Mouse (Mus musculus): ENCODE measurements around the gene Sema3b. TPM values are rescaled to one million over a fixed set of nuclear protein-coding genes. Genes with fewer than 3 reads are reported as not detected.
A peak's percentile ranks its signal among the peaks of the same experiment; 100 is the strongest.

Gene Sema3b
- polyA plus RNA-seq (2012; rRNA removed), result 33.5 and 55.4 TPM in 2 replicates

GRCm38 (mm10) chr9:107608741-107609432 lies at the start of gene Sema3b:
Sema3b (minus strand) TSS chr9:107609229.
- 34% methylated on average over 12 of the region's 12 CpGs for WGBS
- no peak within 1 kb of the TSS for H3K4me3 ChIP-seq (ENCODE audit: low read depth, low read length)
- peaks cover 39% of the 10 kb centered on the region for H3K4me1 ChIP-seq (ENCODE audit: control insufficient read depth, insufficient read depth, insufficient read length, low read length)

DNA sequence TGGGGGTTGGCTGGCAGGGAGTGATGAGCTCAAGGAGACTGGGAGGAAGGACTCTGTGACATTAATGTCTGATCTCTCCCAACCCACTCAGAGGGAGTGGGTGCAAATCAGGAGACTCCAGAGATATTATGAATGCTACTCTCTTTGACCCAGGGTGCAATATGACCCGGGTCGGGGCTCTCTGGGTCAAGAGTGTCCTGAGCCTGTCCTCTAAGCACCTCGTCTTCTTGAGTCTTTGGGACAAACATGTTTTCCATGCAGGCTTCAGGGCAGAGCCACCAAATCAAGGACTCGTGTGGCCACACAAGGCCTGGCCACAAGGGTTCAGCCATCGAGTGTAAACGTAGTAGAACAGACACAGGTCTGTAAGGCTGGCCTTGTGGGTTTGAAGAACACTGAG lies 49.1 kb upstream of the Sema3b start:
- TF ChIP-seq POLR2A (IDR thresholded peaks at IDR 0.05; ENCODE audit: low read depth, low read length) (no peak), CTCF (IDR thresholded peaks at IDR 0.05; ENCODE audit: extremely low read depth, insufficient read length, insufficient replicate concordance, low read depth, low read length) (no peak)
- Histone ChIP-seq H3K36me3 (ENCODE audit: control insufficient read depth, insufficient read depth, low read length) (no peaks in the 10 kb centered on the region), H3K4me1 (ENCODE audit: control insufficient read depth, insufficient read depth, insufficient read length, low read length) (peaks cover 15% of the 10 kb centered on the region), H3K27ac (ENCODE audit: insufficient read depth, low read depth, low read length) (no peak overlapping the region), H3K27me3 (ENCODE audit: control insufficient read depth, insufficient read depth, low read length) (no peaks in the 10 kb centered on the region), H3K4me3 (ENCODE audit: low read depth, low read length) (no peak overlapping the region)
- 91% methylated on average over 6 of the region's 6 CpGs for WGBS

More at GRCm38 (mm10) chr9:107608741-107609432, at the start of gene Sema3b:
- H3K36me3 ChIP-seq (ENCODE audit: control insufficient read depth, insufficient read depth, low read length), result no peaks in the 10 kb centered on the region
- H3K27me3 ChIP-seq (ENCODE audit: control insufficient read depth, insufficient read depth, low read length), result no peaks in the 10 kb centered on the region
- no peak within 1 kb of the TSS for H3K27ac ChIP-seq (ENCODE audit: insufficient read depth, low read depth, low read length)
- TF ChIP-seq POLR2A (IDR thresholded peaks at IDR 0.05; ENCODE audit: low read depth, low read length) (no peak; the same call in 1 of the 2 replicates), CTCF (IDR thresholded peaks at IDR 0.05; ENCODE audit: extremely low read depth, insufficient read length, insufficient replicate concordance, low read depth, low read length) (no peak)

DNA sequence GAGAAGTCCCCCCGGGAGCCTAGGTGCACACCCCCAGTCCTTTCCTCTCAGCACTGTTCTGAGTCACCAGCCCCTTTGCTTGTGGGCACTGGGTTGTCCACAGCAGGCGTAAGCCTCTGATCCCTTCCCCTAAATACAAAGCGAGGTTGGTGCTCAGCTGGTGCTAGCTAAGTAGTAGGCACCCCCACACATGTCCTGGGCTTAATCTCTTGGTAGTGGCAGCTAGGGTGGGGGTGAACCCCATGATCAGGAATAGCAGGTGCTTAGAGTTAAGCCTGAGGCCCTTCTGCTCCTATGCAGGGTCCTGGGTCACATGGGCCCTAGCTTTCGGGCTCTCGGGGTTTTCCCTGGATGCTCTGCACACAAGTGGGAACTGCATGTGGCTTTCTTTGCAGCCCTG lies 48.1 kb upstream of the Sema3b start:
- Histone ChIP-seq H3K27ac (ENCODE audit: insufficient read depth, low read depth, low read length) (no peak overlapping the region), H3K27me3 (ENCODE audit: control insufficient read depth, insufficient read depth, low read length) (no peaks in the 10 kb centered on the region), H3K36me3 (ENCODE audit: control insufficient read depth, insufficient read depth, low read length) (no peaks in the 10 kb centered on the region), H3K4me3 (ENCODE audit: low read depth, low read length) (no peak overlapping the region), H3K4me1 (ENCODE audit: control insufficient read depth, insufficient read depth, insufficient read length, low read length) (peaks cover 15% of the 10 kb centered on the region)
- no peak for TF ChIP-seq CTCF (IDR thresholded peaks at IDR 0.05; ENCODE audit: extremely low read depth, insufficient read length, insufficient replicate concordance, low read depth, low read length)
- TF ChIP-seq POLR2A (IDR thresholded peaks at IDR 0.05; ENCODE audit: low read depth, low read length), result no peak
- WGBS, result 94% methylated on average over 5 of the region's 5 CpGs

DNA sequence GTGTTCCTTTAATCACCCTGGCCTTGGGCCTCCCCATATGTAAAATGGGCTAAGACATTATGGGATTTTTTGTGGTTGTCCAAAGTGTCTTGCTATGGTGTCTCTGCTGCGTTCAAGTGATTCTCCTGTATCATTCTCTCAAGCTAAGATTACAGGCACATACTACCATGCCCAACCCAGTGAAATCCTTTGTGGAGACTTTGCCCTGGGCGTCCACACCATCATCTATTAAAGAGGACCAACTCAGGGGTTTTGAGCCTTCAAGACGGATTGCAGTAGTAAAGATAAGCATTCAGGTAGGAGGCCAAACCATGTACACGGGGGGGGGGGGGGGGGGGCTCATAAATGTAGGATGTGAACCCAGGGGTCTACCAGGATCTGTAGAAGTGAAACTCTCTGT lies 45.6 kb upstream of the Sema3b start:
- 26% methylated on average over 4 of the region's 4 CpGs for WGBS
- Histone ChIP-seq H3K4me3 (ENCODE audit: low read depth, low read length) (no peak overlapping the region), H3K27ac (ENCODE audit: insufficient read depth, low read depth, low read length) (peak overlapping the region; percentile 90), H3K27me3 (ENCODE audit: control insufficient read depth, insufficient read depth, low read length) (no peaks in the 10 kb centered on the region), H3K4me1 (ENCODE audit: control insufficient read depth, insufficient read depth, insufficient read length, low read length) (peaks cover 15% of the 10 kb centered on the region), H3K36me3 (ENCODE audit: control insufficient read depth, insufficient read depth, low read length) (no peaks in the 10 kb centered on the region)
- TF ChIP-seq POLR2A (IDR thresholded peaks at IDR 0.05; ENCODE audit: low read depth, low read length) (no peak), CTCF (IDR thresholded peaks at IDR 0.05; ENCODE audit: extremely low read depth, insufficient read length, insufficient replicate concordance, low read depth, low read length) (no peak)

DNA sequence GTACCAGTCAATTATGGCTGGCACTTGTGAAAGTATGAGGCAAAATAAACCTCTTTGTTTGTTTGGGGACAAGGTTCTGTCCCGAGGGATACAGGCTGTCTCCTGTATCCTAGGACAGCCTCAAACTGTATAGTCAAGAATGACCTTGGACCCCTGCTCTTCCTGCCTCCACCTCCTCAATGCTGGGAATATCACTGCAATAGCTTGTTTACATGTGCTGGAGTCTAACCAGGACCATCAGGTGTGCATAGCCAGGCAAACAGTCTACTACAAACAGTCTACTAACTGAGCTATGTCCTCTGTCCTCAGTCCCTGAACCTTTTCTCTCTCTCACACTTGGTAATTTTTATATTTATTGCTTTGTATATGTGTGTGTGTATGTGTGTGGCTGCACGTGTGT lies 44.4 kb upstream of the Sema3b start:
- no peak overlapping the region for H3K4me3 ChIP-seq (ENCODE audit: low read depth, low read length)
- TF ChIP-seq POLR2A (IDR thresholded peaks at IDR 0.05; ENCODE audit: low read depth, low read length) (no peak), CTCF (IDR thresholded peaks at IDR 0.05; ENCODE audit: extremely low read depth, insufficient read length, insufficient replicate concordance, low read depth, low read length) (no peak)
- peaks cover 15% of the 10 kb centered on the region for H3K4me1 ChIP-seq (ENCODE audit: control insufficient read depth, insufficient read depth, insufficient read length, low read length)
- 49% methylated on average over 2 of the region's 2 CpGs for WGBS
- peak overlapping the region; percentile 40 for H3K27ac ChIP-seq (ENCODE audit: insufficient read depth, low read depth, low read length)
- no peaks in the 10 kb centered on the region for H3K36me3 ChIP-seq (ENCODE audit: control insufficient read depth, insufficient read depth, low read length)
- no peaks in the 10 kb centered on the region for H3K27me3 ChIP-seq (ENCODE audit: control insufficient read depth, insufficient read depth, low read length)

- no peaks in the 10 kb centered on the region for H3K27me3 ChIP-seq (ENCODE audit: control insufficient read depth, insufficient read depth, low read length)
- no peaks in the 10 kb centered on the region for H3K36me3 ChIP-seq (ENCODE audit: control insufficient read depth, insufficient read depth, low read length)
- WGBS, result 59% methylated on average over 12 of the region's 12 CpGs
- TF ChIP-seq POLR2A (IDR thresholded peaks at IDR 0.05; ENCODE audit: low read depth, low read length), result no peak
- no peak for TF ChIP-seq CTCF (IDR thresholded peaks at IDR 0.05; ENCODE audit: extremely low read depth, insufficient read length, insufficient replicate concordance, low read depth, low read length)
- H3K4me1 ChIP-seq (ENCODE audit: control insufficient read depth, insufficient read depth, insufficient read length, low read length), result peaks cover 13% of the 10 kb centered on the region
- no peak overlapping the region for H3K27ac ChIP-seq (ENCODE audit: insufficient read depth, low read depth, low read length)
- no peak overlapping the region for H3K4me3 ChIP-seq (ENCODE audit: low read depth, low read length)
Observed at GRCm38 (mm10) chr9:107650708-107651481, 41.9 kb upstream of the Sema3b start.

- Histone ChIP-seq H3K4me3 (ENCODE audit: low read depth, low read length) (no peak overlapping the region), H3K27ac (ENCODE audit: insufficient read depth, low read depth, low read length) (no peak overlapping the region), H3K4me1 (ENCODE audit: control insufficient read depth, insufficient read depth, insufficient read length, low read length) (peaks cover 13% of the 10 kb centered on the region; the same call in 1 of the 2 replicates), H3K27me3 (ENCODE audit: control insufficient read depth, insufficient read depth, low read length) (no peaks in the 10 kb centered on the region), H3K36me3 (ENCODE audit: control insufficient read depth, insufficient read depth, low read length) (no peaks in the 10 kb centered on the region)
- TF ChIP-seq CTCF (IDR thresholded peaks at IDR 0.05; ENCODE audit: extremely low read depth, insufficient read length, insufficient replicate concordance, low read depth, low read length), result no peak
- no peak for TF ChIP-seq POLR2A (IDR thresholded peaks at IDR 0.05; ENCODE audit: low read depth, low read length)
- WGBS, result 77% methylated on average over 7 of the region's 7 CpGs
Observed at GRCm38 (mm10) chr9:107650225-107650624, 41.2 kb upstream of the Sema3b start.
